Mouse (Mus musculus) intestine, postnatal 0 days (tissue): ENCODE results near the gene Rap1gds1. TPM values are rescaled to one million over a fixed set of nuclear protein-coding genes. Genes with fewer than 3 reads are reported as not detected.

Experiments used
- ATAC-seq: fragments of 200-750 bp; cut with Nextera tagmentation; 2 replicates; pipeline ENCODE4 v1.8.0; 2017; ENCODE audit warnings: mild to moderate bottlenecking, moderate TSS enrichment, moderate library complexity
- H3K27ac ChIP-seq: fragments of 300-500 bp; sonication (generic); 2 replicates; pipeline ENCODE4 v1.5.1; 2014; ENCODE audit warnings: mild to moderate bottlenecking, low read depth, low read length, moderate library complexity
- H3K27me3 ChIP-seq: fragments of 300-500 bp; sonication (generic); replicated peaks from 2 replicates; pipeline ENCODE4 v1.6.1; 2014; ENCODE audit warnings: low read length, mixed read lengths; ENCODE audit not compliant: control insufficient read depth, insufficient read depth
- H3K36me3 ChIP-seq: fragments of 300-500 bp; sonication (generic); 2 replicates; pipeline ENCODE4 v1.6.1; 2014; ENCODE audit warnings: mild to moderate bottlenecking, moderate library complexity; ENCODE audit not compliant: control insufficient read depth, insufficient read depth
- H3K4me1 ChIP-seq: fragments of 300-500 bp; sonication (generic); replicated peaks from 2 replicates; pipeline ENCODE4 v1.6.1; 2014; ENCODE audit warnings: antibody characterized with exemption, low read length, mixed read lengths; ENCODE audit not compliant: control insufficient read depth, insufficient read depth
- H3K4me2 ChIP-seq: fragments of 300-500 bp; sonication (generic); replicated peaks from 2 replicates; pipeline ENCODE4 v1.6.1; 2014; ENCODE audit warnings: low read depth, mild to moderate bottlenecking, moderate library complexity
- H3K4me3 ChIP-seq: fragments of 300-500 bp; sonication (generic); 2 replicates; pipeline ENCODE4 v1.5.1; 2014; ENCODE audit warnings: low read depth, low read length
- H3K9ac ChIP-seq: fragments of 300-500 bp; sonication (generic); 2 replicates; pipeline ENCODE4 v1.6.1; 2014; ENCODE audit warnings: mild to moderate bottlenecking, low read depth, low read length
- H3K9me3 ChIP-seq: fragments of 300-500 bp; sonication (generic); 2 replicates; pipeline ENCODE4 v1.6.1; 2016; ENCODE audit warnings: mixed run types; ENCODE audit not compliant: control insufficient read depth
- CTCF ChIP-seq: sonication (generic); IDR thresholded peaks from 2 replicates; pipeline ENCODE4 v1.5.1; 2016; ENCODE audit warnings: low read depth, mild to moderate bottlenecking, control low read depth, antibody characterized with exemption, moderate library complexity
- whole genome bisulfite sequencing: fragments of 180-500 bp; shearing (Covaris S2); extraction: QIAGEN DNeasy Blood & Tissue Kit; methylation state at CpG from one replicate; pipeline ENCODE4 v1.1.7; 2014; 5-methylcytosine and 5-hydroxymethylcytosine counted together
- polyA plus RNA-seq: library from polyadenylated mRNA; unstranded; fragments of >200 nt; fragmentation: Nextera tagmentation; extraction: Ambion mirVana; gene quantifications from 2 replicates; pipeline ENCODE4 v1.2.1, GENCODE M21; 2015

Rap1gds1 gene
- polyA plus RNA-seq, 1 experiment from 2014 or later, result 17.9 TPM

DNA sequence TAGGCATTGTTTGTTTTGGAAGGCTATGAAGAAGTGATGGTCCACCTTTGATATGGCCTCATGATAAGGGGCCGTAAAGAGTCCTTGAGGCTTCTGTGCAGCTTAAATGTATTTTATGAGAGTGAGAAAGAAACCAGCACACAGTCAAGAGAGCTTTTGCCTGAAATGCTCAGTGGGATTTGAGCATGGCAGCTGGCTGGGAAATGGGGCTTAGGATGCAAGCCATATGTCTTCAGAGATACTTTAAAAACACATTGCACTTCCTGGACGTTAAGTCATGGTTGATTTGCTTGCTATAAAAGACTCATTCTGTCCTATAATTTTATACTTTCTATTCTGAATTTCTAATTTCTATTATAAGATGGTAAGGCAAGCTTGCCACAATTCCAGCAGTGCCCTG lies 28.9 kb upstream of the Rap1gds1 start:
- no peak overlapping the region for H3K27ac ChIP-seq
- no peaks in the 10 kb centered on the region for H3K36me3 ChIP-seq
- no peak overlapping the region for H3K4me2 ChIP-seq
- H3K27me3 ChIP-seq, result no peaks in the 10 kb centered on the region
- no peak overlapping the region for H3K4me3 ChIP-seq
- no peaks in the 10 kb centered on the region for H3K9me3 ChIP-seq
- no peak for ATAC-seq
- no peaks in the 10 kb centered on the region for H3K4me1 ChIP-seq
- no peak for TF ChIP-seq CTCF
- no peak overlapping the region for H3K9ac ChIP-seq
- 71% methylated on average over 2 of the region's 2 CpGs for WGBS

DNA sequence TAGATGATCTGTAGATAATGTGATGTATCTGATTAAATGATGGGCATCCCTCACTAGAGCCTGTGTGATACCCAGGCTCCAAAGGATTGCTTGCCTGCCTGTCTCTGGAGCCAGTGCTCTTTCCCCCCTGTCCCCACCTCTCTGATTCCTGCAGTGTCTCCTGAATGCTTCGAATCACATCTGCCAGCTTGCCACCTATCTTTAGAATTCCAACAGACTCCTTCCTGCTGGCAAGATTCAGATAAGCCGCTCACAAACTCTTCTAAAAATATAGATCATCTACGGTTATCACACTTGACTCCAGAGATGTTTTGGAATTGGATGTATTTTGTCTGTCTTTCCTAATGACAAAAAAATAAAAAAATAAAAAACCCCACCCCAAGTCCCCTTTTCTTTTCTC lies 28.3 kb upstream of the Rap1gds1 start:
- Histone ChIP-seq H3K4me2 (no peak overlapping the region), H3K4me3 (no peak overlapping the region), H3K9me3 (no peaks in the 10 kb centered on the region), H3K36me3 (no peaks in the 10 kb centered on the region), H3K27me3 (no peaks in the 10 kb centered on the region), H3K4me1 (no peaks in the 10 kb centered on the region), H3K27ac (no peak overlapping the region), H3K9ac (no peak overlapping the region)
- ATAC-seq, result no peak
- TF ChIP-seq CTCF, result no peak
- WGBS, result 84% methylated on average over 3 of the region's 3 CpGs

- Histone ChIP-seq H3K4me1 (no peaks in the 10 kb centered on the region), H3K9me3 (no peaks in the 10 kb centered on the region), H3K36me3 (no peaks in the 10 kb centered on the region), H3K4me3 (no peak overlapping the region), H3K4me2 (no peak overlapping the region), H3K27ac (no peak overlapping the region), H3K9ac (no peak overlapping the region), H3K27me3 (no peaks in the 10 kb centered on the region)
- no peak for TF ChIP-seq CTCF
- no peak for ATAC-seq
- 81% methylated on average over 1 of the region's 1 CpGs for WGBS
Observed at GRCm38 (mm10) chr3:139101941-139102340, 26.9 kb upstream of the Rap1gds1 start.

GRCm38 (mm10) chr3:139099284-139099683 lies 24.3 kb upstream of the Rap1gds1 start:
- Histone ChIP-seq H3K9ac (no peak overlapping the region), H3K4me2 (no peak overlapping the region), H3K4me1 (no peaks in the 10 kb centered on the region), H3K27me3 (no peaks in the 10 kb centered on the region), H3K27ac (no peak overlapping the region), H3K4me3 (no peak overlapping the region), H3K9me3 (no peaks in the 10 kb centered on the region), H3K36me3 (no peaks in the 10 kb centered on the region)
- 92% methylated on average over 5 of the region's 5 CpGs for WGBS
- no peak for ATAC-seq
- no peak for TF ChIP-seq CTCF

- H3K4me3 ChIP-seq, result no peak overlapping the region
- H3K9me3 ChIP-seq, result no peaks in the 10 kb centered on the region
- H3K27me3 ChIP-seq, result no peaks in the 10 kb centered on the region
- no peak for ATAC-seq
- H3K4me1 ChIP-seq, result no peaks in the 10 kb centered on the region
- H3K9ac ChIP-seq, result no peak overlapping the region
- H3K4me2 ChIP-seq, result no peak overlapping the region
- H3K36me3 ChIP-seq, result no peaks in the 10 kb centered on the region
- TF ChIP-seq CTCF, result no peak
- H3K27ac ChIP-seq, result no peak overlapping the region
- 90% methylated on average over 7 of the region's 7 CpGs for WGBS
Observed at GRCm38 (mm10) chr3:139095894-139096293, 20.9 kb upstream of the Rap1gds1 start.

- no peak overlapping the region for H3K27ac ChIP-seq
- no peak overlapping the region for H3K4me3 ChIP-seq
- H3K36me3 ChIP-seq, result no peaks in the 10 kb centered on the region
- no peak for ATAC-seq
- H3K4me2 ChIP-seq, result no peak overlapping the region
- H3K9ac ChIP-seq, result no peak overlapping the region
- H3K4me1 ChIP-seq, result no peaks in the 10 kb centered on the region
- no peak for TF ChIP-seq CTCF
- 91% methylated on average over 3 of the region's 3 CpGs for WGBS
- H3K27me3 ChIP-seq, result 0 out of 2 replicates have a peak, but pooled peaks cover 3% of the 10 kb centered on the region
- H3K9me3 ChIP-seq, result no peaks in the 10 kb centered on the region
Observed at GRCm38 (mm10) chr3:139088526-139088925, 13.5 kb upstream of the Rap1gds1 start.
